Mouse (Mus musculus): ENCODE measurements at regions not wholly inside any gene's neighbourhood (a gene's known extent, or its start where the extent isn't known, plus 50 kb on each side); places are given as distances from the start of the nearest gene placed in this dataset.
A peak's percentile ranks its signal among the peaks of the same experiment; 100 is the strongest.

GRCm38 (mm10) chr15:63611161-63611560 is 233.8 kb downstream of the Gsdmc2 start:
- DNase-seq (ENCODE audit: extremely low read depth): peak; percentile 44
- dilution Hi-C loops (cut with MboI; ENCODE audit: extremely low pct_ligation_motif_present, extremely low pct_unique_long_range_greater_than_20kb, low sequenced_read_pairs): no loop called here
- Histone ChIP-seq H3K4me3 (replicated peaks in 1 of 3; ENCODE audit: low read depth in 2 of 3, low read length in 2 of 3, poor library complexity in 1 of 3) (no peak overlapping the region), H3K9ac (ENCODE audit: insufficient read depth, low read depth) (no peak overlapping the region), H3K27ac (ENCODE audit: insufficient read depth, low read depth) (no peak overlapping the region), H3K27me3 (replicated peaks) (no peaks in the 10 kb centered on the region), H3K79me2 (replicated peaks; ENCODE audit: control insufficient read depth, extremely low read depth, insufficient read depth, poor library complexity, severe bottlenecking) (no peaks in the 10 kb centered on the region), H3K9me3 (replicated peaks; ENCODE audit: low read length) (no peaks in the 10 kb centered on the region), H3K36me3 (replicated peaks in 1 of 2; ENCODE audit: control insufficient read depth in 1 of 2, insufficient read depth in 1 of 2, low read length in 1 of 2) (no peaks in the 10 kb centered on the region), H3K4me2 (ENCODE audit: insufficient read depth, low read depth, poor library complexity, severe bottlenecking) (no peak overlapping the region), H3K4me1 (ENCODE audit: control insufficient read depth in 1 of 2, insufficient read depth in 2 of 2) (peaks cover 0 to 14% of the 10 kb centered on the region in 2 experiments; a peak in 2 of 4 replicates)
- in situ Hi-C loops (cut with MboI; ENCODE audit: low pct_ligation_motif_present, low pct_unique_long_range_greater_than_20kb, low sequenced_read_pairs): loop anchor here (25.0 kb wide), 1 partner anchor 1274 kb away; no protein-coding TSS in a partner anchor
- peak; percentile 28; the same call in 1 of the 2 replicates for TF ChIP-seq BHLHE40 (IDR thresholded peaks at IDR 0.05; ENCODE audit: low read depth, low read length)
- no peak for TF ChIP-seq CTCF (conservative IDR thresholded peaks at IDR 0.05 in 1 of 2, IDR thresholded peaks at IDR 0.05 in 1 of 2; ENCODE audit: low read depth in 2 of 2, low read length in 2 of 2)
- no peak for TF ChIP-seq MAZ (IDR thresholded peaks at IDR 0.05; ENCODE audit: low read depth, low read length)

- no peaks in the 10 kb centered on the region for H3K9me3 ChIP-seq (replicated peaks; ENCODE audit: low read length)
- dilution Hi-C loops (cut with MboI; ENCODE audit: extremely low pct_ligation_motif_present, extremely low pct_unique_long_range_greater_than_20kb, low sequenced_read_pairs): no loop called here
- DNase-seq (ENCODE audit: extremely low read depth): no peak
- no peak overlapping the region for H3K27ac ChIP-seq (ENCODE audit: insufficient read depth, low read depth)
- no peaks in the 10 kb centered on the region for H3K36me3 ChIP-seq (replicated peaks in 1 of 2; ENCODE audit: control insufficient read depth in 1 of 2, insufficient read depth in 1 of 2, low read length in 1 of 2)
- H3K79me2 ChIP-seq (replicated peaks; ENCODE audit: control insufficient read depth, extremely low read depth, insufficient read depth, poor library complexity, severe bottlenecking): no peaks in the 10 kb centered on the region
- no peak overlapping the region for H3K9ac ChIP-seq (ENCODE audit: insufficient read depth, low read depth)
- no peak overlapping the region for H3K4me2 ChIP-seq (ENCODE audit: insufficient read depth, low read depth, poor library complexity, severe bottlenecking)
- TF ChIP-seq JUN (IDR thresholded peaks at IDR 0.05; ENCODE audit: insufficient read depth, low read depth, low read length): no peak
- TF ChIP-seq POLR2AphosphoS2 (IDR thresholded peaks at IDR 0.05; ENCODE audit: low read depth, low read length): no peak
- no peak for TF ChIP-seq GABPA (IDR thresholded peaks at IDR 0.05; ENCODE audit: insufficient replicate concordance, low read depth, low read length)
- TF ChIP-seq EP300 (IDR thresholded peaks at IDR 0.05; ENCODE audit: low read length): no peak
- TF ChIP-seq MYC (IDR thresholded peaks at IDR 0.05; ENCODE audit: low read depth, low read length): no peak
- TF ChIP-seq JUND (conservative IDR thresholded peaks at IDR 0.05; ENCODE audit: low read depth, low read length): no peak
- no peak for TF ChIP-seq E2F4 (IDR thresholded peaks at IDR 0.05; ENCODE audit: insufficient replicate concordance, low read depth, low read length)
- no peak for TF ChIP-seq MAFK (IDR thresholded peaks at IDR 0.05; ENCODE audit: insufficient replicate concordance, low read length)
- no peak for TF ChIP-seq IRF4 (IDR thresholded peaks at IDR 0.05; ENCODE audit: low read depth, low read length)
- TF ChIP-seq BHLHE40 (IDR thresholded peaks at IDR 0.05; ENCODE audit: low read depth, low read length): no peak
- no peak overlapping the region for H3K4me3 ChIP-seq (replicated peaks in 1 of 3; ENCODE audit: low read depth in 2 of 3, low read length in 2 of 3, poor library complexity in 1 of 3)
- H3K4me1 ChIP-seq (ENCODE audit: control insufficient read depth in 1 of 2, insufficient read depth in 2 of 2): no peaks in the 10 kb centered on the region; a peak in 1 of 4 replicates
- in situ Hi-C loops (cut with MboI; ENCODE audit: low pct_ligation_motif_present, low pct_unique_long_range_greater_than_20kb, low sequenced_read_pairs): loop anchor here (25.0 kb wide), 1 partner anchor 1266 kb away; no protein-coding TSS in a partner anchor
- H3K27me3 ChIP-seq (replicated peaks): no peaks in the 10 kb centered on the region
These were observed 241.8 kb downstream of the Gsdmc2 start for GRCm38 (mm10) chr15:63603100-63603714.

DNA sequence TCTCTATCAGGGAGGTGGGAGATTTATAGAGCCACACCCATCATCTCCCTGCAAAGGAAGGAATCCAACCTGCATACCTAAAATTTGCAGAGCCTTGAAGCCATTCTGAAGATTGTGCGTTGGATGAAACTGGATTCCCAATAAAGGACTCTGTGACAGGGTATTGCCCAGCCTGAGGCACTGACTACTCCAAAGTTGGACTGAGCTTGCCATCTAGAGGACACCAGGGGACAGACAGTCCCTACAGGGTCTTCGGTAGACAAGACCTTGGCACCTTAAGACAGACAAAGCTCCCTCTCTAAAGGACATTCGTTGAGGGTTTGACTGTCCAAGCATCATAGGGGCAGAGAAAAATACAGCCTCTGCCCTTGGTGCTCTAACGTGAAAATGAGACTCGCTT is 243.4 kb downstream of the Gsdmc2 start:
- dilution Hi-C loops (cut with MboI; ENCODE audit: extremely low pct_ligation_motif_present, extremely low pct_unique_long_range_greater_than_20kb, low sequenced_read_pairs): no loop called here
- Histone ChIP-seq H3K9me3 (replicated peaks; ENCODE audit: low read length) (no peaks in the 10 kb centered on the region), H3K4me1 (ENCODE audit: control insufficient read depth in 1 of 2, insufficient read depth in 2 of 2) (no peaks in the 10 kb centered on the region), H3K27me3 (replicated peaks) (no peaks in the 10 kb centered on the region), H3K27ac (ENCODE audit: insufficient read depth, low read depth) (no peak overlapping the region), H3K4me2 (ENCODE audit: insufficient read depth, low read depth, poor library complexity, severe bottlenecking) (no peak overlapping the region), H3K4me3 (replicated peaks in 1 of 3; ENCODE audit: low read depth in 2 of 3, low read length in 2 of 3, poor library complexity in 1 of 3) (no peak overlapping the region), H3K9ac (ENCODE audit: insufficient read depth, low read depth) (no peak overlapping the region), H3K36me3 (replicated peaks in 1 of 2; ENCODE audit: control insufficient read depth in 1 of 2, insufficient read depth in 1 of 2, low read length in 1 of 2) (no peaks in the 10 kb centered on the region), H3K79me2 (replicated peaks; ENCODE audit: control insufficient read depth, extremely low read depth, insufficient read depth, poor library complexity, severe bottlenecking) (no peaks in the 10 kb centered on the region)
- DNase-seq (ENCODE audit: extremely low read depth): peak; percentile 58
- in situ Hi-C loops (cut with MboI; ENCODE audit: low pct_ligation_motif_present, low pct_unique_long_range_greater_than_20kb, low sequenced_read_pairs): loop anchor here (25.0 kb wide), 1 partner anchor 1264 kb away; no protein-coding TSS in a partner anchor
- TF ChIP-seq BHLHE40 (IDR thresholded peaks at IDR 0.05; ENCODE audit: low read depth, low read length) (no peak), USF2 (conservative IDR thresholded peaks at IDR 0.05; ENCODE audit: low read depth, low read length) (no peak), SIN3A (IDR thresholded peaks at IDR 0.05; ENCODE audit: low read length) (no peak), ZNF384 (IDR thresholded peaks at IDR 0.05; ENCODE audit: low read depth, low read length) (no peak), CTCF (conservative IDR thresholded peaks at IDR 0.05 in 1 of 2, IDR thresholded peaks at IDR 0.05 in 1 of 2; ENCODE audit: low read depth in 2 of 2, low read length in 2 of 2) (peak; percentile 64 to 76; a peak in 3 of 4 replicates), MAFK (IDR thresholded peaks at IDR 0.05; ENCODE audit: insufficient replicate concordance, low read length) (no peak), KAT2A (IDR thresholded peaks at IDR 0.05; ENCODE audit: insufficient replicate concordance, low read length) (no peak), GABPA (IDR thresholded peaks at IDR 0.05; ENCODE audit: insufficient replicate concordance, low read depth, low read length) (no peak), JUN (IDR thresholded peaks at IDR 0.05; ENCODE audit: insufficient read depth, low read depth, low read length) (no peak), MAX (IDR thresholded peaks at IDR 0.05; ENCODE audit: low read length) (no peak), MAZ (IDR thresholded peaks at IDR 0.05; ENCODE audit: low read depth, low read length) (no peak), MXI1 (IDR thresholded peaks at IDR 0.05; ENCODE audit: low read depth, low read length) (no peak), JUND (conservative IDR thresholded peaks at IDR 0.05; ENCODE audit: low read depth, low read length) (no peak), RAD21 (IDR thresholded peaks at IDR 0.05; ENCODE audit: low read depth, low read length) (peak; percentile 86), RCOR1 (conservative IDR thresholded peaks at IDR 0.05; ENCODE audit: low read depth, low read length) (no peak), MEF2A (IDR thresholded peaks at IDR 0.05; ENCODE audit: borderline replicate concordance, low read depth, low read length) (no peak), EP300 (IDR thresholded peaks at IDR 0.05; ENCODE audit: low read length) (no peak), TCF12 (IDR thresholded peaks at IDR 0.05; ENCODE audit: low read depth, low read length) (no peak), NELFE (IDR thresholded peaks at IDR 0.05; ENCODE audit: low read depth, low read length) (no peak)
